Mouse (Mus musculus) CD4-positive, CD25-positive, alpha-beta regulatory T cell, adult 2 months (primary cell): ENCODE measurements around the gene Tmcc3.

Experiments
- DNase-seq: peaks from one replicate; pipeline ENCODE4 v3.0.0-alpha.2; 2012; ENCODE audit warnings: low read depth, low spot score

The Tmcc3 gene

DNA sequence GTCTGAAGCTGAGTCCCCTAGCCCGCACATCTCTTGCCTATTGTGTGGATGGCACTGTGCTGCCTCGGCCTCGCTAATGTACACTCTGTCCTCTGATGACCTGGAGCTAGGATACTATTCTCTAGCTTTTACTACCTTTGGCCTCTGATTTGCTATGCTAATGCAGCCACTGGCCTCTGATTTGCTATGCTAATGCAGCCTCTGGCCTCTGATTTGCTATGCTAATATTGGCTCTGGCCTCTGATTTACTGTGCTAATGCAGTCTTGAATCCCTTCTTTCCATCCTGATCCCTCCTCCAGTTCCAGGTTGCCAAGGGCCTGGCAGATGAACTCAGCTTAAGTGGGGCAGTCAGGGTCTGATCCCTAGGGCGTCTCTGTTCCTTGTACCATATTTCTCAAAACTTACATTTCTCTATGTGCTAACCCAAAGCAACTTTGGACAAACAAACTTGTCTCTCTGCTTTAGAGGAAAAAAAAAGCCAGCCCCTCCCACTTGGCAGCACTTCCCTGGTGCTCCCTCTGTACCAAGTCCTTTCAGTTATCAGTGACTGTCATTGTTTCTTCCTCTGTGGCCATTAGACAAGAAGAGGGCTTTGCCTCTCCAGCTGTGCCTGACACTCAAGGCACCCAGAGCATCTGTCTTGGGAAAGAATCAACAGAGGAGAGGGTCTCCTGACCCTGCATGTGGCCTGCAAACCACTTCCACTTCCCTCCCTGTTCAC is 237.9 kb downstream of the Tmcc3 start:
- no peak for DNase-seq

DNA sequence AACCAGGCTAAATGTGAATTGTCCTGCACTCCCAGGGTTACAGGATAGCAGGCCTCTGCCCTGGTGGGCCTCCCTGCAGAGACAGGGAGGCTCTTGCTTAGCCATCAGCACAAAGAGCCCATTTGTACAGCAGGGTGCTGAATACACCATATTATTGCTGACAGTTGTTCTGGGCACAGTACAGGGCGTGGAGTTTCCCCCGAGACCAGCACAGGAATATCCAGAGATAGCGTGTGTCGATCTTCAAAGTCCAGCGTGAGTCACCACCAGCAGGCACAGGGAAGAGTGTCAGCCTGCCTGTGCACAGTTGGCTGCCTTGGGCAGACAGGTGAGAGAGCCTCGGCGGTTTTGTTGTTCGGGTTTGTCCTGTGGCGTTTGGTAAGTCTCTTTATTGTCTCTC is 238.9 kb downstream of the Tmcc3 start:
- no peak for DNase-seq

DNA sequence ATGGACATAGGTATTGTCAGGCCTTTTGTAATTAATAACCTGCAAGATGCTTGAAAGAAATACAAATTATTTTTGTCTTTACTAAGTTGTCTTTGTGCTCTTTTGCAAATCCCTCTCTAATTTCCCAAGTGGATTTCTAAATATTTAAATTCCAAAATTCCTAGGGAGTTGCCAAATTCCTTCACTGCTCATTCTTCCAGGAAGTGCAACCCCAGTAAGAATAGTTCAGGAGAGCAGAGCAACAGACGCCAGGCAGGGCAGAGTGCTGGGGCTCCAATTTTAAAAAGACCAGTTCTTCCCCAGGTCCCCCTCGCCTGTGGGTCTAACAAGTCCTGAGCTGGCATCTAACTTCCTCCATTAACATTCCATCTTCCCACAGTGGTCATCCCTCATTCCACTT is 239.3 kb downstream of the Tmcc3 start:
- DNase-seq, result no peak

DNA sequence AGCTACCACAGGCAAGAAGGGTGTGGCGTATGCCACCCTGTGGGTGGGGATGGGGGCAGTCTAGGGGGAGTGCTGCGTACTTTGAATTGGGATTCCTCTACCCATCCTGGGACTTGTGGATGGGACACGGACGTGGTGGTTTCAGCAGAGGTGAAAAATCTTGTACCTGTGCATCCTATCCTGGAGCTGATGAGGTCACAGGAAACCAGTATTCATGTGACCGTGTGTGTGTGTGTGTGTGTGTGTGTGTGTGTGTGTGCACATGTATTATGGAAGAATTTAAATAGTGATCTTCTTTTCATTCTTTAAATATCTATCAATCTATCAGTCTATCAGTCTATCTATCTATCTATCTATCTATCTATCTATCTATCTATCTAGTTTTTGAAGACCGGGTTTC is 239.8 kb downstream of the Tmcc3 start:
- DNase-seq, result peak; percentile 43

DNA sequence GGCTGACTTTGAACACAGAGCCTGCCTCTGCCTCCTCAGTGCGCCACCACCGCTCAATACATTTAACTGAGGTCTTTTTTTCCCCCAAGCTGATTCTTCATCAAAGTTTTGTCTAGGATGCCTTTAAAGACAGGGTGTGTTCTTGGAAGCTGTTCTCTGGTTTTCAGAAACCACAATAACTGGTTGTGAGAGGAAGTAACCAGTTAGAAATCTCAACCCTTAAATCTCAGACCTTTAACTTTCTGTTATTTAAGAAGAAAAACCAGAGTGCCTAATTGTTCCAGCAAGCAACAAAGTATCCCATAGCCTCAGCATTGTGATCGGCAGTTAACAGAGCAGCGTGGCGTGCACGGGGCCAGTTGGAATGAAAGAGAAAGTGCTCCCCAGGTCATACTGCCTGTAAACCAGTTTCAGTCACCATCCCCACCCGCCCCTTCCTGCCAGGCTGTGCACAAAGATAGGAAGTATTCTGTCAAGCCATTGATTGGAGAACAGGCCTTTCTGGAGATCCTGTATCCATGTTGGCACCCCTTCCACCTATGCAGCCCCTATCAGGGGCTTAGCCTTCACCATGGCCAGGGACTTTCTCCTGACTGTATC is 240.3 kb downstream of the Tmcc3 start:
- peak; percentile 65 for DNase-seq

DNA sequence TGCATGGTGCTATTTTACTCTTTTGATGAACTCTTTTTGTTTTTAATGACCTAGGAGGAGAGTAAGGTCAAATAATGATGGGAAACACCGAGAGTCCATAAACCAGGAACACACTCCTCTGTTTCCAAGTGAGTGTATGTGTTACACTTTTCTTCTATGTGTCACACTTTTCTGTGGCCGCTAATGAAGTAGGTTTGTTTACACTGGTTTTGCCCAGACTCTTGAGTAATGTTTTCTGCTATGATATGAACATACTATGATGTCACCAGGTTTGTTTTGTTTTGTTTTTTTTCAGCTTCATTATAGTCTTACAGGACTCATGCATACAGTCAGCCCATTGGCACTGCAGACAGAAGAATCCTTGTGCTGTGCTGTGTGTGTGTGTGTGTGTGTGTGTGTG is 243.6 kb downstream of the Tmcc3 start:
- DNase-seq, result no peak

DNA sequence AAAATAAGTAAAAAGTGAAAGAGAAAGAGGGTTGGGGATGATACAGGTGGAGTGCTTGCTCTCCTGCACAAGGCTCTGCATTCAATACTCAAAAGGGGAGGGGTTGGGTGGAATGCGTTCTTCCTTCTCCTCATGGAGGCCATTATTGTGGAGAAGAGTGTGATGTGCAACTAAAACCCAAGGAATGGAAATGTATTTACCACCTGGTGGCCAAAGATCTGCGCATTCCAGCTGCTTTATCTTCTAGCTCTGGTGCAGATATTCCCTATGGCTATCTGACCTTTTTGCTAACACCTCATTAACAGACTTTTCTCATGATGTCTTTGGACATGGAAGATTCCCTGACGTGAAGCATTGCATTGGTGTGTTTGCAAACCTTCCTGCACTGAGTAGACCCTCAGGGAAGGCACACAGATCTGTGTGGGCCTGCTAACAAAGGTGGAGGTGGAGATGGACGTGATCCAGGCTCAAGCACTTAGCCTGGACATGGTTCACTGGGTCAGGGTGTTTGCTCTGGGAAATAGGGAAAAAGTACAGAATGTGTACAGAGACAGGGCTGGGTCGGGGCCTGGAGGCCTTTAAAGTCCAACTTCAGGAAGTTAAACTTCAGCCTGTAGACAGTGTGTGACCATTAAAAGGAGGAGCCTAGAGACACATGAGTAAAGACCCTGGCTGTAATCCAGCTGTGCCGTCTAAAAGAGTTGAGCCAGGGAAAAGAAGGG is 245.8 kb downstream of the Tmcc3 start:
- no peak for DNase-seq

DNA sequence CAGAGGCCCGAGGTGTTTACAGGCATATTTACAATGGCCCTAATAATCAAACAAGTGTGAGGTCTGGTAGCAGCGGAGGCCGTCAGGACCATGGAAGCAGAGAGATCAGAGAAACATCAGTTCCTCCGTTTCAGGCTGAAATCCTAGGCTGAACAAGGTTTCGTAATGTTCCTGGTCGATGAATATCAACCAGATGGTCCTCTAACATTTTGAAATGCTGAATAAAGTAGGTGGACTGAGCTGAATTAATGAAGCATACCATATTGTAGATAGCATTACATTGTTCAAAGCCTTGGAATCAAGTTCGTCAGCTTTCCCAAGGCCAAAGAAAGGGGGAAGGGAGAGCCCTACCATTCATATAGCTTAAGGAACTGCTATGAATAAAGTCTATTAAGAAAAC is 247.1 kb downstream of the Tmcc3 start:
- DNase-seq, result no peak

DNA sequence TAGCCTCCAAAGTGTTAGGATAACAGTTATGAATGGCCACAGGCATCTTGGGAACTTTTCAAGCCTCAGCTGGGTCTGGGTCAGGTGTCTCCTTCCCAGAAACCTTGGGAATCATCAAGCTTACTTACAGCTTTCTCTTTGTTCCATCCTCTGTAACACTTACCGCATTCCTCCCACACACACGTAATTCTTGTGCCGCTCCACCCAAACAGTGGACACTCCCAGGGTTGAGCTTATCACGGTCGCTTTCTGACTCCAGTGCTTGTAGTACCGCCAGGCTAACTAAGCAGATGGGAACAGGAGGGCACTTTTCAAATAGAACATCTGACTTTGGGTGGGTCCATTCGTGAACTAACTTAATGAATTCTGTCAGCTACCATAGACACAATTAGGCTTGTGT is 249.6 kb downstream of the Tmcc3 start:
- no peak for DNase-seq

DNA sequence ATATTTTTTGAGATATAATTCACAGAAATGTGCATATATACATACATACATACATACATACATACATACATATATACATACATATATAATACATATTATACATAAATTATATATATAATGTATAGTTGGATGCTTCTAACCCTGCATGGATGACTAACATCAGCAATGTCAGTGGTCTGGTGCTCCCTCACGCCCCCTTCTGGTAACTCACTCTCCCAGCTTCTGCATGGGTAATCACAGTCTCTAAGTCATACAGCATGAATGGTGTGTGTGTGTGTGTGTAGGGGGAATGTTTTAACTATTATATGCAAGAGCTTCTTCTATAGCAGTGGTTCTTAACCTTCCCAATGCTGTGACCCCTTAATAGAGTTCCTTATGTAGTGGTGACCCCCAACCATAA is 250.4 kb downstream of the Tmcc3 start:
- peak; percentile 72 for DNase-seq

DNA sequence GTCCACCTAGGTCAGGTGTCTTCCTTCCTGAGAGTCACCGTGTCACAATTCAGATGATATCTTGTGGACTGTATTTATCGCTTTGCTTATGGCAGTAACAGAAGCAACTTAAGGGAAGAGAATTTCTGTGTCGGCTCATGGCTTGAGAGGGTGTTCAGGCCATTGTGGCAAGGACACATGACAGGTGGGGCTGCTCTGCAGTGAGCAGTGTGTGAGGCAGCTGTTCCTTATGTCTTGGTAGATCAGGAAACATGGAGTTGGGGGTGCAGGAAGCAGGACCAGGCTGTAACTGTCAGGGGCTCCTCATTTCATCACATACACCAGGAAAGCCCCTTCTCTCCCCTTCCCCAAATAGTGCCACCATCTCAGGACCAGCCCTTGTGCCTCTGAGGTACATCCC is 251.2 kb downstream of the Tmcc3 start:
- no peak for DNase-seq

DNA sequence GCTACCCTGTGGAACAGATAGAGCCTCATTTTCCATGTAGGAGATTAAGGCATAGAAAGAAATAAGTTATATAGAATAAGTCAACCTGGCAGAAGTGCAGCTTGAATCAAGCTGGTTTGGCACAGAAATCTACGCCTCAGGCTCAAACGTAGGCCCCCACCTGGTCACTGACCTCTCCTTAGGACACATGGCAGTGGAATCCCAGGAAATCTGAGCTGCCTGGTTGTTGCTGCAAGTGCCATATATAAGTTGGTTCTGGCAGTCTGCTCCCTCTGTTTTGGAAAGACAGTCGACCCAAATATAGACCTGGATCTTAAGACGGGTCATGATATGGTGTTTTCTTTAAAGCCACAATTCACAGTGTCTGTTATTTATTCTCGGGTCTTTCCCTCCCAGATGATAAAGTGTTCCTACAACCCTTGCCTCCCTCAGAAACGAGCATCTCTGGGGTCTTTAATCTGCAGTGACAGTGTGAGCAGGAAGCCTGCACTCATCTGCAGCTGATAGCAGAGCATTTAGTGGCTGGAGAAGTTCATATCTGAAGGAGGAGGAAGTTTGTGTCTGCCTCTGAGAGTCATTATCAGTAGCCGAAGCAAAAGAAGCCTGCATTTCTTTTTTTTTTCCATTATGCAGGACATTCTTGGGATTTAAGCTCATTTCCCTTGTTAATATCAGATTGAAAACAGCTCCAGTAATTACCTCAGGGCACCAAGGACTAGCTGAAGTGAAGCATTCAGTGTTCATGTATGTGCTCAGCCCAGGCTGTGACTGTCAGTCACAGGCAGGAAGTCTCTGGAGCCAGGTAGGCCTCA is 253.9 kb downstream of the Tmcc3 start:
- no peak for DNase-seq

DNA sequence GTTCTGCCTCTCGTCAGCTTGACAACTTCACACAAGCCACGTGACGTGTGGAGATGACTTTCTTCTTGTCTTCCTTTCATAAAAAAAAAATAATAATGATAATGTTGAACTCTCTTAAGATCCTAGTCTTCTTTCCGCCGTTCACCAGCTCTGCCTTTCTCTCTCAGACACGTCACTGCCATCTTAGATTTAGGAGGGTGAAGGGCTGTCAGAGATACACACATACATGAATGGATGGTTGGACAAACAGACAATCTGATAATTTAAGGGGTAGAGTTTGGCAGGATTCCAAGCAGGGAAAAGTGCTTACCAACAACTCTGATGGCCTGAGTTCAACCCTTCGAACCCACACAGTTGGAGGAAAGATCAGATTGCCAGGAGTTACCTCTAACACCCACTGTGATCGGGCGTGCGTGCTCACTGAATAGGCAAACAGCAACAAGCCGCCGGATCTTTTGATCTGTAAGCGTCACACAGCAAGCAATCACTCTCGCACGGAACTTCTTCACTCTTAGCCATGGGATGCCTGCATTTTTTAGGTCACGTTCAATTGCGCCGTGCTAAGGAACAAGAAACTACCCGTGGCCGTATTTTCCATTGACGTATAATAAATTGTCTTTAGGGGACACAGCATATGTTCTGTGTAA is 254.6 kb downstream of the Tmcc3 start:
- no peak for DNase-seq

DNA sequence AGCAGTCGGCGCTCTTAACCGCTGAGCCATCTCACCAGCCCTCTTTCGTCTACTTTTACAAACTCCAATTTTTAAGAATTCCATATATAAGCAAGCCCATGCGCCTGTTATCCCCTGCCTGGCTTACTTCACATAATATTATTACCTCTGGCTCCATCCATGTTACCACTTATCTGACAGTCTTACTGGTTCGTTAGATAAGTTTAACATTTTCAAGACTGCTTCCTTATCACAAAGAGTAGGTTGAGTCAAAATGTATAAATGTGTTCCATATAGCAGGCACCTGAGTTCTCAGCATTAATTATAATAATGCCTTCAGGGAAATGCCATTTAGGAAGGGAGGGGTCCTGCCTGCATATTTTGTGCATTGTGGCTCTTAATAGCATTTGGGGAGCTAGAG is 255.5 kb downstream of the Tmcc3 start:
- no peak for DNase-seq

DNA sequence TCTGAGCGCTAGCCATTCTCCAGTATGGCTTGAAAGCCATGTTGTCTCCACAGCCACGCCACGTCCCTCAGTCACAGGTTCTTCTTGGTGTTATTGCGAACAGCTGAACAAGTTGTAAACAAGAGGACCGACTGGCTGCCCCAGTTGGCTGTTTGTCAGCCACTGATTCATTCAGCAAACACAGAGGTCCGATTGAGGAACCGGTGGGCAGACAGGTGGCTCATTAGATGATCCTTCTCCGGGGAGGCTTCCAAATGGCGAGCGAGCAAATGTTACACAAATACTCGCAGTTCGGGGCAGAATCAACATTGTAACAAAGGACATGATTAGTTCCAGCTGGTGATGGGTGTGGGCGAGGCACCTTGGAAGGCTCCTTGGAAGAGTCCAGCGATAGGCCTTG is 256.2 kb downstream of the Tmcc3 start:
- no peak for DNase-seq

DNA sequence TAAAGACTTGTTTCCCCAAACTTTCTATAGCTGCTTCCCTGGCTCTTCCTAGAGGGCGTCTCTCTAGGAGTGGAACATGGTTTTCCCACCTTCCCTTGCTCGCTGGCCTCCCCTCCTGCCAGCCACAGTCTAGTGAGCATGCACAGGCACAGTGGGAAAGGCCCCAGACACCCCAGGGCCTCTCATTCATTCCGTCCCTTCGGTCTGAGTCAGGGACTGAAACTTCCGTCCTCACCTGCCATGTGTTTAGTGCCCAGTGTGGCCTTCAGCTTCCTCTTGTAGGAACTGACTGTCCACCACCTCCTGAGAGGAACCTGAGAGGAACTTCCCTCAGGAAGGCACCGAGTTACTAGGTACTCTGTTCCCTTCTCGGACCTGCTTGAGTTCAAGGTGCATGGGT is 257.1 kb downstream of the Tmcc3 start:
- DNase-seq, result no peak

DNA sequence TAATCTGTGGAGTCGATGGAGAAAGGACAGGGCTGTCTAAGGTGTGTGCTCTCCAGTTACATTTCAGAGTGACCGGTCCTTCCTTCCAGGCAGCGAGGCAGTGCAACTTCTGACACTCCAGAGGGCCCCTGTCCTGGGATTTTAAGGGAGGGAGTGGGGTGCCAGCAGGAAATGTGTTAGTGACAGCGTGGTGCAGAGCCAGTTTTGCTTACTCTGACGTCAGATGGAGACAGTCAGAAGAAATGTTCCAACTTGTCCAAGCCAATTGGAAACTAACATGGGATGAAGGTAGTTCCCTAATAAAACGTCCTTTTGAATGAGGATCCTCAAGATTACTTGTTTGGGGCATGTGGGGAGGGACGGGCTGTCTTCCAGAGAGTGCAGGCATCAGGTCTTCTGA is 258.0 kb downstream of the Tmcc3 start:
- DNase-seq, result no peak

DNA sequence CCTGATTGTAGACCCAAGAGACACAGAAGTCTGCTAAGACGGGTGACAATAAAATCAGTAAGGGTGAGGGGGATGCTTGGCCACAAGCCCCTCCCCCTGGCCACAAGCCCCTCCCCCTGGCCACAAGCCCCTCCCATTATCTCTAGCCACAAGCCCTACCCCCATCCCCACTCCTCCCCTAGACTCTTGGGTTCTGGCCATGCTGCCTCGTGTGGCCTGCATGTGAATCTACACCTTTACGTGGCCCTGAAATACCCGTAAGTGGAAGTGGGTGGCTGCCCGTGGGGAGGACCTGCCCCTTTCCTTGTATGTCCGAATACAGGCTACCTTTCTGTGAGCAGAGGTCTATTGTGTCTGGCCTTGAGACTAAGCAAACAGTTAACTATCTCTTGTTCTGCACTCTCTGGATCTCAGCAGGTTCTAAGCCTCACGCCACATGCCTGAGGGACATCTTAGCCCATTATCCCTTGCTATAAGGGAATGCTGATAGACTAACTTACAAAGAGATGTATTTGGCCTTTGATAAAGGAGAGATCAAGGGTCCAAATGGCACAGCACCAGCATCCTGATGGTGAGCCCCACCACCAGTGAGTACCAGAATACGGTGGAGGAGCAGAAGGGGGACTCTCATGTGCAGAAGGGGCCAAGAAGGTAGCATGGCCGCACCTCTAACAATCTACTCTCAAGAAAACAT is 260.3 kb downstream of the Tmcc3 start:
- DNase-seq, result peak; percentile 32

DNA sequence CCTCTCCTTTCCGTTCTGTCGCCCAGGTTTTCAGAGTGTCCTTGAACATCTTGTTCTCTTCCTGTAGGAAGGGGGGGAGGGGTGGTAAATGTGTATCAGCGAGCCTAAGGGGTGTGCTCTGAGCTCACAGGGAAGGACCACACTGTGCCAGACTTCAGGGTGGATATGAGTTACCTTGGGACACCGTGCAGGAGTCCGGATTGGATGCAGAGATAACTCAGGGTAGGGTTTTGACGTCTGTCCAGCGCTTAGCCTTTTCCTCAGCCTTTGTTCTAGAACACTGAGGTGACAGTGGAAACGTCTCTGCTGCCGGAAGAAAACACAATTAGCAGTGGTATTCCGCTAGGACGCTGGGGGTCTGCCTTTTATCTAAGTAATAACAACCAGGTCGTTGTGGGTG is 261.0 kb downstream of the Tmcc3 start:
- no peak for DNase-seq

DNA sequence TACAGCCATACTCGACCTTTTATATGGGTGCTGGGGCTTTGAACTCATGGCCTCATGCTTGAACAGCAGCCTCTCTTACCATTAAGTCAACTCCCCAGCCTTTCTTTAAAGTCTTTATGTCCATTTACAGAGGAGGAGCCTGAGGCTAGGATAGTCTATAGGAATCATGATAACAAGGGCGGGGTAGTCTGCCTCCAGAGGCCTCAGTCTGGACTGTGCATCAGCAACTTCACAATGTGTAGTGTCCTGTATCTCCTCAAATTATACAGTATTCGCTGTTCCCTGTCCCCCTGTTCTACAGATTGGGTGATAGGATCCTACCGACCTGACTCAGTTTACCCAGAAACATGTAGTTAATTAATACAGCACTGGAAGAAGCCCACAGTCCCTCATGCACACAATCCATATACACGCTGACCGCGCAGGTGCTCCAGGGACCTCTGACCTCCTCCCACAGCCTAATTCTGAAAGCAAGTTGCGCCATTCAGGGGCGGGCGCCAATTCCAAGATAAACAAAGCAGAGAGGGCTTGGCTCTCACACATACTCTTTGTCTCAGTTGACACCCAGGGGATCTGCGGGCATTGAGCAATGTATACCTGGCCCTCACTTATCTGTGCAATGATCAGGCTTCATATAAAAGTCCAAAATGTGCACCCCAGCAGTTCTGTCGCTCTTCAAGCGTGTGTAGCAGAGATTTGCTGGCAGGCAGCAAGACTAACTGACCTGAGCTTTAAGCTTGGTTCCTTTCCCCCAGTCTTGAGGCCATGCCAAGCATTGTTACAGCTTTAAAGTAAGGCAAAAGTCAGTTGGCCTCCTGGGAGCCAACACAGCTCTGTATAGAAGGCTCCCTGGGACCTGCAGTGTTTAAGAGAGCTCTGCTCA is 262.9 kb downstream of the Tmcc3 start:
- no peak for DNase-seq
